Mouse (Mus musculus) cortical plate, adult 2 months (tissue): ENCODE data around the gene Mfsd14a.

Experiments used
- CTCF ChIP-seq: fragments of 200-500 bp; IDR thresholded peaks from 2 replicates; pipeline ENCODE4 v1.5.1; 2011; ENCODE audit warnings: mild to moderate bottlenecking, control low read depth, low read length; ENCODE audit not compliant: insufficient read depth; ENCODE audit errors: extremely low read depth
- POLR2A ChIP-seq: fragments of 200-500 bp; IDR thresholded peaks from 2 replicates; pipeline ENCODE4 v1.6.1; 2011; ENCODE audit warnings: mild to moderate bottlenecking, low read length, control low read depth; ENCODE audit not compliant: insufficient read depth; ENCODE audit errors: extremely low read depth

DNA sequence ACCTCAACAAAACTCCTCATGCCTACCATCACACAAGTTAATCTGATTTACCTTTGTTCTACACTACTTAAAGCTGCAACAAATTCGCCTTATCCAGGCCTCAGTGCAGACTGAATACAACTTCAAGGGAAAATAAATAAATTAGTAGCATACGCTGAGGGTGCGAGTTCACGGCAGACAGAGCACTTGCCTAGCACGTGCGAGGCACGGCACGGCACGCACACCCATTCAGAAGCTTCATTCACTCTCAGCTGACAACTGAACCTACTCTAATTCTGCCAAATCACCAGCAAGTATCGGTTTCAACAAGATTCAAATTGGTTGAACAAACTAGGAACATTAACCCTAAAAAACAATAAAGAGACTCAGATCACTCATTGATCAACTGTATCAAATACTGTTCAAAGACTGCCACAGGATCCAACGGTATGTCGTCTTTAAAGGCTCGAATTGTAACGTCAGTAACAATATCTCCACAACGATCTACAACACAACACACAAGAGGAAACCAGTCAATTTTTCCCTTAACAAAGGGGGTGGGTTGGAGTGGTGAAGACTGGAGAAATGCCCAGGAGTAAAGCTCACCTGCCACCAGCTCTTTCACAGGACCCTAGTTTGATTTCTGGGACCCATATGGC is 3.4 kb downstream of the Mfsd14a start:
- TF ChIP-seq CTCF, result no peak
- no peak for TF ChIP-seq POLR2A
